Mouse (Mus musculus): Measurements from ENCODE around the gene Ankrd66. TPM values are rescaled to one million over a fixed set of nuclear protein-coding genes. Genes with fewer than 3 reads are reported as not detected.
A peak's percentile ranks its signal among the peaks of the same experiment; 100 is the strongest.

Ankrd66 gene
- total RNA-seq (2021): under 1 TPM; 0.25 to 0.37 TPM
- long read RNA-seq: 0 reads

GRCm38 (mm10) chr17:43543539-43543938 lies at the start of gene Ankrd66:
TSS of gene Ankrd66 (minus strand) at chr17:43543639.
- no peak for DNase-seq (ENCODE audit: low spot score in 2 of 2)

- DNase-seq (ENCODE audit: low spot score in 2 of 2): no peak
These were observed 49.2 kb upstream of the Ankrd66 start for GRCm38 (mm10) chr17:43592296-43593291.

- no peak for DNase-seq (ENCODE audit: low spot score in 2 of 2)
These were observed 47.1 kb upstream of the Ankrd66 start for GRCm38 (mm10) chr17:43590531-43590930.

- DNase-seq (ENCODE audit: low spot score in 2 of 2): no peak
These were observed 46.3 kb upstream of the Ankrd66 start for GRCm38 (mm10) chr17:43589750-43590149.

GRCm38 (mm10) chr17:43587278-43587677 lies 43.8 kb upstream of the Ankrd66 start:
- no peak for DNase-seq (ENCODE audit: low spot score in 2 of 2)

- DNase-seq (ENCODE audit: low spot score in 2 of 2): no peak
These were observed 41.3 kb upstream of the Ankrd66 start for GRCm38 (mm10) chr17:43584771-43585170.

- DNase-seq (ENCODE audit: low spot score in 2 of 2): no peak
These were observed 37.6 kb upstream of the Ankrd66 start for GRCm38 (mm10) chr17:43581012-43581467.

GRCm38 (mm10) chr17:43580456-43580855 lies 37.0 kb upstream of the Ankrd66 start:
- no peak for DNase-seq (ENCODE audit: low spot score in 2 of 2)

GRCm38 (mm10) chr17:43573624-43574073 lies 30.2 kb upstream of the Ankrd66 start:
- DNase-seq (ENCODE audit: low spot score in 2 of 2): no peak

GRCm38 (mm10) chr17:43569287-43569686 lies 25.8 kb upstream of the Ankrd66 start:
- no peak for DNase-seq (ENCODE audit: low spot score in 2 of 2)

GRCm38 (mm10) chr17:43567992-43568888 lies 24.8 kb upstream of the Ankrd66 start, which contains the start of gene Pla2g7:
TSS of gene Pla2g7 (plus strand) at chr17:43568098.
- DNase-seq (ENCODE audit: low spot score in 2 of 2): peak; percentile 58 to 68

GRCm38 (mm10) chr17:43567593-43567991 lies 24.2 kb upstream of the Ankrd66 start:
- no peak for DNase-seq (ENCODE audit: low spot score in 2 of 2)

- DNase-seq (ENCODE audit: low spot score in 2 of 2): no peak
These were observed 20.0 kb upstream of the Ankrd66 start for GRCm38 (mm10) chr17:43563192-43563987.

GRCm38 (mm10) chr17:43558678-43559077 lies 15.2 kb upstream of the Ankrd66 start:
- no peak for DNase-seq (ENCODE audit: low spot score in 2 of 2)

GRCm38 (mm10) chr17:43557541-43558090 lies 14.2 kb upstream of the Ankrd66 start:
- DNase-seq (ENCODE audit: low spot score in 2 of 2): peak; percentile 58 to 74

GRCm38 (mm10) chr17:43557104-43557503 lies 13.7 kb upstream of the Ankrd66 start:
- DNase-seq (ENCODE audit: low spot score in 2 of 2): no peak

- DNase-seq (ENCODE audit: low spot score in 2 of 2): no peak
These were observed 11.3 kb upstream of the Ankrd66 start for GRCm38 (mm10) chr17:43554516-43555403.

GRCm38 (mm10) chr17:43551122-43551630 lies 7.7 kb upstream of the Ankrd66 start:
- DNase-seq (ENCODE audit: low spot score in 2 of 2): no peak

- DNase-seq (ENCODE audit: low spot score in 2 of 2): no peak
These were observed 601 bp upstream of the Ankrd66 start for GRCm38 (mm10) chr17:43544040-43544439.
